7 mouse cellular contexts compared by ENCODE assay signal in genomic region chr16:93604481-93604969, GRCm38 (mm10). TPM values are rescaled to one million over a fixed set of nuclear protein-coding genes. Genes with fewer than 3 reads are reported as not detected.
DNase-seq lines count a peak whose midpoint lies in the region; ATAC-seq lines count a peak whose summit lies in the region.

No protein-coding gene starts in this region.

- H3K27ac ChIP-seq in hindbrain, embryonic 10.5 days: peak overlapping the region; percentile 95
- peak overlapping the region; percentile 84; the same call in 1 of the 2 replicates for H3K27ac ChIP-seq in liver, embryonic 13.5 days

- H3K36me3 ChIP-seq in megakaryocyte, embryonic 14.5 days (replicated peaks; ENCODE audit: low read length): no peaks in the 10 kb centered on the region
- peaks cover 6% of the 10 kb centered on the region; the same call in 1 of the 2 replicates for H3K36me3 ChIP-seq in hindbrain, embryonic 10.5 days
- no peaks in the 10 kb centered on the region for H3K36me3 ChIP-seq in liver, embryonic 13.5 days

- ATAC-seq in megakaryocyte, adult 5-6 weeks (ENCODE audit: poor library complexity, severe bottlenecking): no peak
- no peak for ATAC-seq in liver, embryonic 13.5 days (ENCODE audit: low read depth)
- ATAC-seq in megakaryocyte progenitor cell, adult 5-6 weeks (replicated peaks; ENCODE audit: poor library complexity): no peak

- WGBS in hindbrain, embryonic 10.5 days: 5% methylated on average over 16 of the region's 16 CpGs
- WGBS in liver, embryonic 13.5 days (ENCODE audit: insufficient replicate concordance): 10% methylated on average over 16 of the region's 16 CpGs

- H3K9ac ChIP-seq in liver, embryonic 13.5 days: peak overlapping the region; percentile 86

- peak; percentile 35 to 47 for DNase-seq in cerebellum, postnatal 14 days
- peak; percentile 32 for DNase-seq in hindbrain, embryonic 10.5 days (ENCODE audit: low spot score)
- DNase-seq in liver, embryonic 13.5 days: no peak
- DNase-seq in right cerebral cortex, postnatal 25 days: peak; percentile 14

- H3K27me3 ChIP-seq in megakaryocyte, embryonic 14.5 days (replicated peaks): peaks cover 32% of the 10 kb centered on the region
- no peaks in the 10 kb centered on the region for H3K27me3 ChIP-seq in hindbrain, embryonic 10.5 days (ENCODE audit: insufficient read depth, poor library complexity, severe bottlenecking)
- peaks cover 12% of the 10 kb centered on the region for H3K27me3 ChIP-seq in liver, embryonic 13.5 days

- H3K4me2 ChIP-seq in liver, embryonic 13.5 days: peak overlapping the region; percentile 87

- peaks cover 25% of the 10 kb centered on the region for H3K4me1 ChIP-seq in megakaryocyte, embryonic 14.5 days
- H3K4me1 ChIP-seq in hindbrain, embryonic 10.5 days (replicated peaks): peaks cover 47% of the 10 kb centered on the region
- peaks cover 45% of the 10 kb centered on the region for H3K4me1 ChIP-seq in liver, embryonic 13.5 days (replicated peaks)

- H3K9me3 ChIP-seq in megakaryocyte, embryonic 14.5 days: peaks cover 4% of the 10 kb centered on the region; the same call in 1 of the 2 replicates
- H3K9me3 ChIP-seq in hindbrain, embryonic 10.5 days: no peaks in the 10 kb centered on the region
- no peaks in the 10 kb centered on the region for H3K9me3 ChIP-seq in liver, embryonic 13.5 days (replicated peaks)

- H3K4me3 ChIP-seq in megakaryocyte, embryonic 14.5 days (replicated peaks): peak overlapping the region; percentile 99
- H3K4me3 ChIP-seq in hindbrain, embryonic 10.5 days: peak overlapping the region; percentile 69
- H3K4me3 ChIP-seq in liver, embryonic 13.5 days (replicated peaks): peak overlapping the region; percentile 78

RNA-seq across cellular contexts. Expression of gene Setd4, which starts 0.7 kb away (rescaled TPM):
- polyA plus RNA-seq in megakaryocyte, embryonic 14.5 days (2012; ENCODE audit: insufficient read depth, low replicate concordance): 0.89 TPM in 1 of 2 replicates, not detected in the other
- 3.9 and 6.7 TPM in 2 replicates for total RNA-seq in megakaryocyte, adult 5-6 weeks (2015)
- 1.9 and 2.7 TPM in 2 replicates for total RNA-seq in megakaryocyte, adult 5-6 weeks (2017)
- polyA plus RNA-seq in hindbrain, embryonic 10.5 days (2016; fragmentation: Nextera tagmentation; extraction: Ambion mirVana): 11.4 and 14.3 TPM in 2 replicates
- 6.0 and 7.0 TPM in 2 replicates for polyA plus RNA-seq in liver, embryonic 13.5 days (2015; fragmentation: Nextera tagmentation; extraction: Ambion mirVana)
- 6.8 and 8.0 TPM in 2 replicates for total RNA-seq in megakaryocyte progenitor cell, adult 5-6 weeks (2015)
- total RNA-seq in megakaryocyte progenitor cell, adult 5-6 weeks (2017): 2.4 and 7.6 TPM in 2 replicates

RNA-seq across cellular contexts. Expression of gene Cbr1, which starts 1.1 kb away (rescaled TPM):
- polyA plus RNA-seq in megakaryocyte, embryonic 14.5 days (2012; ENCODE audit: insufficient read depth, low replicate concordance): 11.7 and 18.8 TPM in 2 replicates
- total RNA-seq in megakaryocyte, adult 5-6 weeks (2015): 3.2 and 4.8 TPM in 2 replicates
- total RNA-seq in megakaryocyte, adult 5-6 weeks (2017): 4.8 and 6.6 TPM in 2 replicates
- polyA plus RNA-seq in hindbrain, embryonic 10.5 days (2016; fragmentation: Nextera tagmentation; extraction: Ambion mirVana): 85.4 and 103 TPM in 2 replicates
- polyA plus RNA-seq in liver, embryonic 13.5 days (2015; fragmentation: Nextera tagmentation; extraction: Ambion mirVana): 22.9 and 26.1 TPM in 2 replicates
- 20.7 and 27.4 TPM in 2 replicates for total RNA-seq in megakaryocyte progenitor cell, adult 5-6 weeks (2015)
- 15.2 and 16.7 TPM in 2 replicates for total RNA-seq in megakaryocyte progenitor cell, adult 5-6 weeks (2017)

RNA-seq across cellular contexts. Expression of gene Gm5678, which starts 23.4 kb away (rescaled TPM):
- polyA plus RNA-seq in megakaryocyte, embryonic 14.5 days (2012; ENCODE audit: insufficient read depth, low replicate concordance): not detected in 2 replicates
- total RNA-seq in megakaryocyte, adult 5-6 weeks (2015): not detected in 2 replicates
- not detected in 2 replicates for total RNA-seq in megakaryocyte, adult 5-6 weeks (2017)
- polyA plus RNA-seq in hindbrain, embryonic 10.5 days (2016; fragmentation: Nextera tagmentation; extraction: Ambion mirVana): not detected in 2 replicates
- not detected in 2 replicates for polyA plus RNA-seq in liver, embryonic 13.5 days (2015; fragmentation: Nextera tagmentation; extraction: Ambion mirVana)
- total RNA-seq in megakaryocyte progenitor cell, adult 5-6 weeks (2015): not detected in 2 replicates
- total RNA-seq in megakaryocyte progenitor cell, adult 5-6 weeks (2017): not detected in 2 replicates
